Mouse (Mus musculus) intestine, embryonic 14.5 days (tissue): ENCODE data around the gene Suox. TPM values are rescaled to one million over a fixed set of nuclear protein-coding genes. Genes with fewer than 3 reads are reported as not detected.
A peak's percentile ranks its signal among the peaks of the same experiment; 100 is the strongest.

Source experiments
- ATAC-seq: fragments of 200-750 bp; cut with Nextera tagmentation; replicated peaks from 2 replicates; pipeline ENCODE4 v1.8.0; 2017; ENCODE audit warnings: low read depth, moderate number of reproducible peaks, moderate TSS enrichment, moderate library complexity; ENCODE audit not compliant: low FRiP score, low TSS enrichment
- DNase-seq: peaks from one replicate; pipeline ENCODE4 v3.0.0-alpha.2; 2018; ENCODE audit warnings: low spot score
- H3K27ac ChIP-seq: fragments of 300-500 bp; sonication (generic); 2 replicates; pipeline ENCODE4 v1.5.1; 2014; ENCODE audit warnings: low read depth, mild to moderate bottlenecking, control low read depth
- H3K27me3 ChIP-seq: fragments of 300-500 bp; sonication (generic); replicated peaks from 2 replicates; pipeline ENCODE4 v1.6.1; 2014; ENCODE audit warnings: low read length, control low read depth; ENCODE audit not compliant: control insufficient read depth, insufficient read depth
- H3K36me3 ChIP-seq: fragments of 300-500 bp; sonication (generic); 2 replicates; pipeline ENCODE4 v1.6.1; 2014; ENCODE audit warnings: low read length, control low read depth; ENCODE audit not compliant: control insufficient read depth, insufficient read depth
- H3K4me1 ChIP-seq: fragments of 300-500 bp; sonication (generic); replicated peaks from 2 replicates; pipeline ENCODE4 v1.6.1; 2014; ENCODE audit warnings: low read length, control low read depth, mixed read lengths; ENCODE audit not compliant: control insufficient read depth, insufficient read depth
- H3K4me2 ChIP-seq: fragments of 300-500 bp; sonication (generic); 2 replicates; pipeline ENCODE4 v1.6.1; 2014; ENCODE audit warnings: low read length
- H3K4me3 ChIP-seq: fragments of 300-500 bp; sonication (generic); 2 replicates; pipeline ENCODE4 v1.5.1; 2014; ENCODE audit warnings: low read depth, low read length, control low read depth, mixed read lengths
- H3K9ac ChIP-seq: fragments of 300-500 bp; sonication (generic); 2 replicates; pipeline ENCODE4 v1.6.1; 2014; ENCODE audit warnings: mild to moderate bottlenecking, low read length
- H3K9me3 ChIP-seq: fragments of 300-500 bp; sonication (generic); 2 replicates; pipeline ENCODE4 v1.6.1; 2016; ENCODE audit warnings: low read length, control low read depth; ENCODE audit not compliant: control insufficient read depth
- WGBS: fragments of 180-500 bp; shearing (Covaris S2); extraction: QIAGEN DNeasy Blood & Tissue Kit; methylation state at CpG from one replicate; pipeline ENCODE4 v1.1.7; 2014; 5-methylcytosine and 5-hydroxymethylcytosine counted together
- polyA plus RNA-seq: library from polyadenylated mRNA; unstranded; fragments of >200 nt; fragmentation: Nextera tagmentation; extraction: Ambion mirVana; gene quantifications from 2 replicates; pipeline ENCODE4 v1.2.1, GENCODE M21; 2014

Suox gene
- polyA plus RNA-seq, 1 experiment from 2014 or later, result 9.8 TPM

- Histone ChIP-seq H3K27me3 (no peaks in the 10 kb centered on the region), H3K4me1 (no peaks in the 10 kb centered on the region; the same call in 1 of the 2 replicates), H3K27ac (0 out of 2 replicates have a peak overlapping the region, but pooled peaks have one; percentile 28), H3K9ac (peak overlapping the region; percentile 68), H3K4me3 (peak overlapping the region; percentile 74), H3K9me3 (no peaks in the 10 kb centered on the region), H3K36me3 (peaks cover 6% of the 10 kb centered on the region; the same call in 1 of the 2 replicates), H3K4me2 (peak overlapping the region; percentile 66)
- ATAC-seq, result peak; percentile 57
- peak; percentile 82 for DNase-seq
- WGBS, result under 1% methylated on average over 42 of the region's 42 CpGs
Observed at GRCm38 (mm10) chr10:128668790-128669672, 4.8 kb downstream of the Suox start.

DNA sequence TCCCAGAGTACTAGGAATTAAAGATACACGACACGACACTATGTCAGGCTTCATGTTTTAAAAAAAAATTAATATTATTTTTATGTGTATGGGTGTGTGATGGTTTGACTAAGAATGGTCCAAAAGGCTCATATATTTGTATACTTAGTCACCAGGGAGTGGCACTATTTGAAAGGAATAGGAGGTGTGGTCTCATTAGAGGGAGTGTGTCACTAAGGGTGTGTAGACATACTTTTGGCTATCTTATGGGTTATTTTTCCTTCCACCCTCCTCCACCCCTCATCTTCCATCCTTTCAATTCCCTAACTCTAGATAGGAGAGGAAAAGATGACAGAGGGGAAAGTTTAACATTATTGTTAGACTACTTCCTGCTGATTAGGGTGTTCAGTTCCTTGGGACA lies 8.1 kb downstream of the Suox start:
- WGBS, result 94% methylated on average over 2 of the region's 2 CpGs
- H3K4me2 ChIP-seq, result no peak overlapping the region
- H3K9me3 ChIP-seq, result no peaks in the 10 kb centered on the region
- no peaks in the 10 kb centered on the region for H3K27me3 ChIP-seq
- H3K27ac ChIP-seq, result no peak overlapping the region
- H3K9ac ChIP-seq, result no peak overlapping the region
- H3K4me1 ChIP-seq, result no peaks in the 10 kb centered on the region
- H3K36me3 ChIP-seq, result no peaks in the 10 kb centered on the region
- no peak overlapping the region for H3K4me3 ChIP-seq
- DNase-seq (no peak), ATAC-seq (no peak)

DNA sequence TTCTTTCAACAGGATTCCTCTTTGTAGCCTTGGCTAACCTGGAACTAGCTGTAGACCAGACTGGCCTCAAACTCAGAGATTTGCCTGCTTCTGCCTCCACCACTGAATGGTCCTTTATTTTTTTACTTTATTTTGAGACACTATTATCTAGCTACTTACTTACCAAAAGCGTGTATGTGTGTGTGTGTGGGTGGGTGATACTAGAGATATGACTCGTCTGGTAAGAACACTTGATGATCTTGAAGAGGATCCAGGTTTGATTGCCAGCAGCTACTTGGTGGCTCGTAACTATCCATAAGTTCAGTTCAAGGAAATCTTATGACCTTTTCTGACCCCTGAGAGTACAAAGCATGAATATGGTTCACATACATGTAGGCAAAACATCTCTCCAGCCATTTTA lies 8.6 kb downstream of the Suox start:
- Histone ChIP-seq H3K4me1 (no peaks in the 10 kb centered on the region), H3K9ac (no peak overlapping the region), H3K4me3 (no peak overlapping the region), H3K9me3 (no peaks in the 10 kb centered on the region), H3K36me3 (no peaks in the 10 kb centered on the region), H3K27ac (no peak overlapping the region), H3K4me2 (no peak overlapping the region), H3K27me3 (no peaks in the 10 kb centered on the region)
- 90% methylated on average over 3 of the region's 3 CpGs for WGBS
- ATAC-seq, result no peak
- no peak for DNase-seq

- Histone ChIP-seq H3K9ac (no peak overlapping the region), H3K9me3 (no peaks in the 10 kb centered on the region), H3K36me3 (no peaks in the 10 kb centered on the region), H3K4me1 (no peaks in the 10 kb centered on the region), H3K27me3 (no peaks in the 10 kb centered on the region), H3K4me2 (no peak overlapping the region), H3K27ac (no peak overlapping the region), H3K4me3 (no peak overlapping the region)
- ATAC-seq (no peak), DNase-seq (no peak)
- 68% methylated on average over 3 of the region's 3 CpGs for WGBS
Observed at GRCm38 (mm10) chr10:128664808-128665207, 9.1 kb downstream of the Suox start.

GRCm38 (mm10) chr10:128663441-128664220 lies 10.2 kb downstream of the Suox start:
- H3K4me2 ChIP-seq, result no peak overlapping the region
- no peaks in the 10 kb centered on the region for H3K4me1 ChIP-seq
- H3K27me3 ChIP-seq, result no peaks in the 10 kb centered on the region
- no peak for DNase-seq
- WGBS, result 59% methylated on average over 5 of the region's 5 CpGs
- no peaks in the 10 kb centered on the region for H3K36me3 ChIP-seq
- no peak overlapping the region for H3K9ac ChIP-seq
- ATAC-seq, result no peak
- no peak overlapping the region for H3K4me3 ChIP-seq
- H3K27ac ChIP-seq, result no peak overlapping the region
- H3K9me3 ChIP-seq, result no peaks in the 10 kb centered on the region

- no peak overlapping the region for H3K9ac ChIP-seq
- H3K4me1 ChIP-seq, result no peaks in the 10 kb centered on the region
- no peaks in the 10 kb centered on the region for H3K36me3 ChIP-seq
- no peak for DNase-seq
- no peak overlapping the region for H3K4me2 ChIP-seq
- no peak overlapping the region for H3K4me3 ChIP-seq
- no peak for ATAC-seq
- no peak overlapping the region for H3K27ac ChIP-seq
- no peaks in the 10 kb centered on the region for H3K27me3 ChIP-seq
- H3K9me3 ChIP-seq, result no peaks in the 10 kb centered on the region
Observed at GRCm38 (mm10) chr10:128662465-128662864, 11.4 kb downstream of the Suox start.

DNA sequence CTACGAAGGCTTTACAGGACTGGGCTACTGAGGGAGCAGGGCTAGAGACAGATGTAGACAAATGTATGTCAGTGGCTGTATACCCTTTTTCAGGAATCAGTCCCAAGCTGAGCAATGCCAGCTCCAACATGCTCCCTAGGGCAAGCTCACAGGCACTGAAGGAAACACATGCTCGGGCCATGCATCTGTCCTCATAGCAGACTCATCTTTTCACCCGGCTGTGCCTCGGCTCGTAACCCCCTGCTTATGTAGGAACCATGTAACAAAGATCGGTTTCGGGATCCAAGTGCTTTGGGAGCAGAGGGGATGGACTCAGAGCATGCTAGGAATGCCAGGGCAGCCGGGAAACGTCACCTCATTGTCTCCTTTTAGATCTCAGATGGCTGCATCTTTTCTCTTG lies 14.4 kb downstream of the Suox start:
- Histone ChIP-seq H3K36me3 (no peaks in the 10 kb centered on the region), H3K9me3 (no peaks in the 10 kb centered on the region), H3K9ac (no peak overlapping the region), H3K4me1 (no peaks in the 10 kb centered on the region), H3K27me3 (no peaks in the 10 kb centered on the region), H3K27ac (no peak overlapping the region), H3K4me2 (no peak overlapping the region), H3K4me3 (no peak overlapping the region)
- ATAC-seq, result no peak
- 36% methylated on average over 9 of the region's 9 CpGs for WGBS
- DNase-seq, result no peak

DNA sequence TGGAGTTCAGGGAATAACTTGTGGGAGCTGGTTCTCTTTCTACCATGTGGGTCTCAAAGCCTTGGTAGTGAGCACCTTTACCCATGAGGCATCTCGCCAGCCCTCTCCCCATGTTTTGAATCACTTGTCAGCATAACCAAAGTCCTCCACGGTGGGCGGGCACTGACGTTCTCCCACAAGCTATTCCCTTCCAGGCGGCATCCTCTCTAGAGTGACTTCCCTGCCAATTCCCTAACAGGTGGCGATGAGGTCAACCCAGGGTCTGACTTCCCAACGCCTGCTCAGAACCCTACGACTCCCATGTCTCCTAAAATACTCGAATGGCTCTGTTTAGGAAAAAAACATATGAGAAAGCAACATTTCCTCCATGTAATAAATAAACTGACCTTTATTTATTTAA lies 16.0 kb downstream of the Suox start:
- H3K27ac ChIP-seq, result no peak overlapping the region
- DNase-seq (no peak), ATAC-seq (no peak)
- no peak overlapping the region for H3K4me3 ChIP-seq
- H3K36me3 ChIP-seq, result no peaks in the 10 kb centered on the region
- H3K9ac ChIP-seq, result no peak overlapping the region
- H3K27me3 ChIP-seq, result no peaks in the 10 kb centered on the region
- H3K4me2 ChIP-seq, result no peak overlapping the region
- H3K9me3 ChIP-seq, result no peaks in the 10 kb centered on the region
- H3K4me1 ChIP-seq, result no peaks in the 10 kb centered on the region
- 52% methylated on average over 9 of the region's 9 CpGs for WGBS
